Mouse (Mus musculus) left cerebral cortex, postnatal 14 days (tissue): ENCODE data around the gene Snapc1. TPM values are rescaled to one million over a fixed set of nuclear protein-coding genes. Genes with fewer than 3 reads are reported as not detected.

Experiments
- DNase-seq, 2 experiments: peaks; one replicate each; pipeline ENCODE4 v3.0.0; 2021 to 2022; ENCODE audit warnings: low spot score in 2 of 2, mixed read lengths in 1 of 2
- intact Hi-C: fragments of 180-260 bp; cut with DNase I; formaldehyde crosslinking; loops from one replicate; pipeline ENCODE4 v1.15.1; 2025
- long read RNA-seq, 2 experiments: library from polyadenylated mRNA; stranded (forward); transcript quantifications; one replicate each; pipeline ENCODE4 v2.0.0; 2021
- total RNA-seq, 2 experiments: library from RNA; stranded (reverse); gene quantifications; 2 replicates each; pipeline ENCODE4 v1.2.3; 2021

Snapc1 gene
- total RNA-seq: 10 to 100 TPM; 36.7 to 42.4 TPM
- long read RNA-seq, experiment 1, full-length matches to known transcripts: 20 of 33 reads
- long read RNA-seq, experiment 1, partial matches to known transcripts: 4 of 33 reads
- long read RNA-seq, experiment 1, other reads (novel, unspliced or antisense): 9 of 33 reads
- long read RNA-seq, experiment 2, full-length matches to known transcripts: 27 of 37 reads
- long read RNA-seq, experiment 2, partial matches to known transcripts: 1 of 37 reads
- long read RNA-seq, experiment 2, other reads (novel, unspliced or antisense): 9 of 37 reads

- DNase-seq: peak; percentile 98
- intact Hi-C loops: no loop called here
Observed at GRCm38 (mm10) chr12:73964291-73965281, at the start of gene Snapc1. Gene Snapc1 (plus strand): TSS chr12:73964481.

- intact Hi-C loops: no loop called here
- no peak for DNase-seq
Observed at GRCm38 (mm10) chr12:73918479-73918878, 45.8 kb upstream of the Snapc1 start.

- DNase-seq: no peak
- intact Hi-C loops: loop anchor here (5.0 kb wide), 1 partner anchor 223 kb away; no protein-coding TSS in a partner anchor
Observed at GRCm38 (mm10) chr12:73930266-73930665, 34.0 kb upstream of the Snapc1 start.

DNA sequence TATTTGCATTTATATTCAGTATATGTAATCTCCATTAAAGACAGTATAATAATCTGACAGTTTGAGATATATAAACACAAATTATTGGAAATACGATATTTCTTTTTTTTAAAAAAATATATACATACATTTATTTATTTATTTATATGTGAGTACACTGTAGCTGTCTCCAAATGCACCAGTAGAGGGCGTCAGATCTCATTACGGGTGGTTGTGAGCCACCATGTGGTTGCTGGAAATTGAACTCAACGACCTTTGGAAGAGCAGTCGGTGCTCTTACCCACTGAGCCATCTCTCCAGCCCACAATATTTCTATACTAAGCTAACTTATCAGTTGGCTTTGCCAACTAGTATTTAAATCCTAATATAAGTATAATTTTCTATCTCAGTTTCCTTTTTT is 33.0 kb upstream of the Snapc1 start:
- peak in 1 of 2 experiments; percentile 22 for DNase-seq
- intact Hi-C loops: loop anchor here (5.0 kb wide), 1 partner anchor 224 kb away; no protein-coding TSS in a partner anchor

GRCm38 (mm10) chr12:73934528-73934927 is 29.8 kb upstream of the Snapc1 start:
- intact Hi-C loops: loop anchor here (5.0 kb wide), 1 partner anchor 227 kb away; no protein-coding TSS in a partner anchor

DNA sequence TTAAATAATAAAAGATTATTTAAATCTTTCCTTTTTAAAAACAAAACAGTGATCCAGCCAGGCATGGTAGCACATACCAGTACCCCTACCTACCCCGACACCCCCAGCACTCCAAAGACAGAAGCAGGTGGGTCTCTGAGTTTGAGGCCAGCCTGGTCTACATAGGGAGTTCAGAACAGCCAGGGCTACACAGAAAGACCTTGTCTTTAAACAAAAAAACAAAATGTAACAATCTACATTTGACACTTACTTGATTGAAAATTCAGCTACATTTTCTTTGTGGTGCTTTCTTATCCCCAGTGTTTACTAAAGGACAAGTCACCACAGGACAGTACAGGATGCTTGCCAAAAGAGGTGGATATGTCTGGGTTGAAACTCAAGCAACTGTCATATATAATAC is 26.9 kb upstream of the Snapc1 start, which contains the start of gene Gm49321:
Gm49321 (plus strand) TSS at position 301 of the 400 bp plus-strand sequence.
- no peak for DNase-seq
- intact Hi-C loops: no loop called here

More at GRCm38 (mm10) chr12:73934528-73934927, 29.8 kb upstream of the Snapc1 start:
- DNase-seq: no peak

DNA sequence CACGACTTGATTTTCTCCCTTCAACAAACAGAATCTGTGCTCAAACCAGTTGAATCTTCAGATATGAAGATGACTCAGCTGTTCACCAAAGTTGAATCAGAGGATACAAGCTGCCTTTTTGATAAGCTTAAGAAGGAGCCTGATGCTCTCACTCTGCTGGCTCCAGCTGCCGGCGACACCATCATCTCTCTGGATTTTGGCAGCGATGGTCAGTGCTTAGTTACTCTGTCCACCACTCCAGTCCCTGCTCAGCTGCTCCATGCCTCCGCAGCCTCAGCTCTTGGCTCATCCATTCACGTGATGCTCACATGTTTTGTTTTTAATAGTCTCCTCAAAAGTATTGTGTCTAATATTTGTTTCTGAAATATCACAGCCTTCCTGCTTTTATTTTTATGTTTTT is 24.7 kb upstream of the Snapc1 start:
- intact Hi-C loops: no loop called here
- no peak for DNase-seq

DNA sequence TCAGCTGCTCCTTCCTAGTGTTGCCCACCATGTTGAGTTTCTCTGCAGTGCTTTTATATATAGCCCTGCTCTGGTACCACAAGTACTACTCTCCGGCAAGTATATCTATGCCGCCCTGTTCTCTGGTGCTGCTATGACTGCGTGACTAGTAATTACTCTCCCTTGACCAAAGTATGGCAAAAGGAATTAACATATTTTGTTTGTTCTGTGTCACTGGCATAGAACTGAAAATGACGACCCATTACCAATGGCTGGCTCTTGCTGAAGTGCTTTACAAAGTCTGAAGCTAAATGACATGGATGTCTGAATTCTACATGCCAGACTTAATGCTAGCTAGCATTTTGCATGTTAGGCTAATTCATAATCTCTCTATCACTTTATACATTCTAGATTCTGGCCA is 15.9 kb upstream of the Snapc1 start:
- intact Hi-C loops: no loop called here
- no peak for DNase-seq

DNA sequence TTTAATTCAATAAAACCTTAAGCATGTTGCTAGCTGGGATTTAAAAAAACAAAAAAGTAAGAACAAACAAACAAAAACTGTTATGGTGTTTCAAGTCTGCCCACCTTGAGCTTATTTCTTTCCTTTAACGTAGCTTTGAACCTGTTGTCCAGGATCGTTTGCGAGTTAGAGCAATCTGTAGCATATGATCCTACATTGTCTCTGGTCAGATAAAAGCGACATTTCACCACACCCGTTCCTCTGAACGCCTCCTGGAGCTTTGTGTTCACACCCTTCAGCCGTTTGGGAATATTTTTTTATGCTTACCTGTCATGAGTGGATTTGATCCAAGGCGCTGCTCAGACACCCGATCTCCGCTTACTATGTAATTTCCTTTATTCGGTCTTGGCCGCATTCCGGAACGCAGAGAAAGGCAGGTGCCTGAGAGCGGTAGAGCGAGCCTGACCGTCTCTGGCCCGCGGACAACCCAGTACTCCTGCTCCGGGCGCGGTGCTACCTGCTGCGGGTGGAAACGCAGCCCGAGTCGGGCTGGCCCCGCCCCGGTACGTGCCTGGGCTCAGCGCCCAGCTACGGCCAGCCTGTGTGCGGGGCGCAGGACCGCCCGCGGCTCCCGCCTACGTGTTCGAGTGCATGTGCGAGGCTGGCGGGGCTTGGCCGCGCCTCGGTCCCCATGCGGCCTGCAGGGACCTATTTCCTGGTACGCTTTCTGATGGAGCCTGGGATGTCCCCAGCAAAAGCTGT is 14.8 kb upstream of the Snapc1 start:
- intact Hi-C loops: no loop called here
- DNase-seq: peak; percentile 36 to 40

- intact Hi-C loops: no loop called here
- DNase-seq: peak; percentile 55 to 59
Observed at GRCm38 (mm10) chr12:73952879-73953278, 11.4 kb upstream of the Snapc1 start.

DNA sequence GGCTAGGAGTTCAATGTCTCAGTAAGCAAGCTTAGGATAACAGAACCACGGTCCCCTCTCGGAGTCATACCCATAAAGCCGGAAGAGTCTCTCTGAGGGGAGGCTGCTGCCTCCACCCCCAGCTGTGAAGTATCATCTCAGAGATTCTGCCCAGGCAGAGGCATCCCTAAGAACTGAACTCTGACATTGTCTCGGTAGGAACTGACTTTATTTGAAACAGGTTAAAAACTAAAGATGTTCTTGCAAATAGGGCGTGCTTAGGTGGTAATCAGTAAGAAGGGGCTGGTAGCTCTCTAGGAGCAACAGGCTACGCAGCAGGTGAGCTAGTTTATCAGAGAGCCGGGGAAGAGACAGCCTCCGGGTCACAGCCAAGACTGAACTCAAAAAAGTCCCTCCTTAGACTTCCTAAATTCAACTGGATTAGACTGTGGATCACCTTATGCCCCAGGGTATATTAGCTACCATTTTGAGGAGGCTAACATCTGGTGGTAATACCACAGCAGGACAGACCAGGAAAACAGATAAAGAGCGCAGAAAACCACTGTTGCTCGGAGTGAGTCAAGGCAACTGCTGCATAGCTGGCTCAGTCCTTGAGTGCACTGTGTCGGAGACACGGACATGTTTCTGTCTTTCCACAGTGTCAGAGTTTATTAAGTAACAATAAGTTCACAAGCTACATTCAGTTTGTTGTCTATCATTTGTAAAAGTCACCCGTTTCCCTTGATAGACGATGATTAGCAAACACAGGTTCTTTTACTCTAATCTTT is 10.7 kb upstream of the Snapc1 start:
- intact Hi-C loops: no loop called here
- no peak for DNase-seq

DNA sequence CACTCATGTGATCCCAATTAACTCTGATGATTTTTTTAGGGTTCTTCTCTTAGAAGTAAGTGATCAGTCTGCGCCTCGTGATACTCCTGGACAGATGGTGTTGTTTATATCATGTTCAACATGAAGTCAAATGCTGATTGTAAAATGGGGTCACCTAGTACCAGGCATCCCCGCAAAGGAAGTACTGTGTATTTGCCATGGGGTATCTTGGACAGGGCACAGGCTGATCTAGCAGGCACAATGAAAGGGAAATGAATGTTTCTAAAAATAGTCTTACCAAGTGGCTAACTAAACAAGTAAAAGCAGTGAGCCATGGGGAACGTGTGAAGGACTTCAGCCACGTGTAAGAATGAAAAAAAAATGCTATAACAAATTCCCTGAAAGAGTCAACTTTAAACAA is 9.5 kb upstream of the Snapc1 start:
- intact Hi-C loops: no loop called here

DNA sequence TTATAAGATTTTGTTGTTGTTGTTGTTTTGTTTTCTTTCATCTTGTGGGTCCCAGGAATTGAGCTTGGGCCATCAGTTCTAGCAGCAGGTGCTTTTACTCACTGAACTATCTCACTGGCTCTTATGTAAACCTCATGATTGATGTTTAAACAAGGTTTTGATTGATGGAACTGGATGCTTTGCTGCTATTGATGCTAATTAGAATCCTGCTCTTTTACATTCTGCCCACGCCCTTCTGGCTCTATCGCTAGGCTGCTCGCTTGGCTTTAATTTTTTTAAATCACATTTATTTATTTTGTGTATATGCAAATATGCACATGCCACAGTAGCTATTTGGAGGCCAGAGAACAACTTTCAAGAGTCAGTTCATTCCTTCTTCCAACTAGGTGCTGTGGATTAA is 6.6 kb upstream of the Snapc1 start:
- DNase-seq: peak; percentile 36 to 65
- intact Hi-C loops: no loop called here

More for the DNA sequence above, 9.5 kb upstream of the Snapc1 start:
- no peak for DNase-seq

GRCm38 (mm10) chr12:73958830-73959229 is 5.5 kb upstream of the Snapc1 start:
- intact Hi-C loops: no loop called here
- no peak for DNase-seq

DNA sequence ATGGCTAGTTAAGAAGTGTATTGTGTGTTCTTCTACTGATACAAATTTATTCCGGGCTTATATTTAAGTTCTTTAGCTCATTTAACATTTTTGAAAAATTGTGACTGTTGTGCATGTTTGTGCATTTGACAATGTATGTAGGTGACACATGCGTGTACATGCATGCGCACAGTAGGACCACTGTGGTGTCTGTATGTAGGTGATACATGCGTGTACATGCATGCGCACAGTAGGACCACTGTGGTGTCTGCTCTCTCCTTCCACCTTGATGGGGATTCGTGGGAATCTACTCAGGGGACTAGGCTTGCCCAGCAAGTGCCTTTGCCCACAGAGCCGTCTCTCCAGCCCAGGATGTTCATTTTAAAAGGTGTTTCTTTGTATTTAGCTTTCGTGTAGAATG is 4.9 kb downstream of the Snapc1 start:
- intact Hi-C loops: no loop called here

DNA sequence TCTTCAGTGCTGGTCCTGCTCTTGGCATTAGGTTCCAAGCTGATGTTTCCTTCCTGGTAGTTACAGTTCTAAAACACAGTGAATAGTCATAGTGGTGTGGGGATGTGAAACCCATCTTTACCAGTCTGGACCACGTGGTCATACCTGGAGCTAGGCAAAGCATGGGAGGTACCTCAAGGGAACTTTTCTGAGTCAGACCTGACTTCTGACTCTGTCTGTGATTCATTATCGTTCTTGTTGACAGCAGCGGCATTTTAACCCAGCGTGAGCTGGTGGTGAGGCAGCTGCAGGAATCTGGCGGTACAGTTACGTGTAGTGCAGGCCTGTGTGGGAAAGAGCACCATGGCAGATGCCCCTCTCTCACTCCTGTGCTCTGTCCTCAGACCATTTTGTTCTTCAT is 10.3 kb downstream of the Snapc1 start:
- DNase-seq: no peak
- intact Hi-C loops: no loop called here

More for the DNA sequence above, 4.9 kb downstream of the Snapc1 start:
- no peak for DNase-seq

DNA sequence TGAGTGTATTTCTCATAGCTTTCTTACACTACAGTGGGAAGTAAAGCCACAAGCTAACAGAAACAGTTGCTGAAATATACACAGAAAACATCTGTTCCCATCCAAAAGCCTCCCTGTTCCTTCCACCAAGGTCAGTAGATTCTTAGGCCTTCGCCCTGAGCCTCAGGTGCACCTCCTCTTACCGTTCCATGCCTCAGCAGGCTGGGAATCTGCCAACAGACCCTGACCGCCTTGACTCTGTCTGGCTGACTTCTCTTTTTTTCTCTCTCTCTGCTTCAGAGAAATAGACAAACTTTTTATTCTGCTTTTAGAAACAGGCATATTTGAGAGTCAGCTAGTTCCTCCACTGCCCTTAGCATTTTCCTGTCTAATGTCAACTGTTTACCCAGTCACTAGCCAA is 13.9 kb downstream of the Snapc1 start:
- DNase-seq: no peak
- intact Hi-C loops: no loop called here

DNA sequence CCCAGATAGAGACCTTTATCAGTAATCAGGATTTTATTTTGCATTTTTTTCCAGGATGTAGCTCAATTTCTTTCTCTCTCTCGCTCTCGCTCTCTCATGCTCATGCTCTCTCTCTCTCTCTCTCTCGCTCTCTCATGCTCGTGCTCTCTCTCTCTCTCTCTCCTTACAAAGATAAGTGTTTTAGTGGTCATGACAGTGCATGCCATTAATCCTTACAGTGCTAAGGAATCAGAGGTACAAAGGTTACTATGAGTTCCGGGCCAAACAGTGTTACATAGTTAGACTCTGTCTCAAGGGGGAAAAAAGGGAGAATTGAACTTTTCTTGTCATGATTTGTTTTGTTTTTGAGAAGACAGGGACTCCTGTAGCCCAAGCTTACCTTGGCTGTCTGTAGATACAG is 15.4 kb downstream of the Snapc1 start:
- intact Hi-C loops: no loop called here
- DNase-seq: no peak

DNA sequence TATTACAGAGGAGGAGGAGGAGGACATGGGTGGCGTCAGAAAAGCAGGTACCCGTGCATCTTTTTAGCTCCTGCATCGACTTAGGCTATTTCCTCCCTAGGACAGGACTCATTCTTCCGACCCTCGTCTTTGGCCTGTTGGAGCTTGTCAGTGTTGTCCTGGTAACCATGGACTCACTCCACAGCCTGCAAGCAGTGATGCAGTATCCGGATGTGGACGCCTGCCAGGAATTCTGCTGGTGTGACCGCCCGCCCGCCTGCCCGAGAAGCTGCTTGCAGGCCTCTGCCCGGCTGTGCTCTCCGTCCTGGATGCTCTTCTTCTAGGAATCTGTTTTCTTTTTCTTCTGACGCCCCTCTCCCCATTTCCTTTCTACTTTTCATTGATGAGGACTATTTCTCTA is 18.3 kb downstream of the Snapc1 start:
- intact Hi-C loops: no loop called here
- peak; percentile 83 to 92 for DNase-seq
